Mouse (Mus musculus) layer of hippocampus, adult 2 months (tissue): ENCODE data around the gene Mmab. TPM values are rescaled to one million over a fixed set of nuclear protein-coding genes. Genes with fewer than 3 reads are reported as not detected.

Experiments
- DNase-seq, 2 experiments: peaks; one replicate each; pipeline ENCODE4 v3.0.0; 2022; ENCODE audit warnings: low spot score in 2 of 2
- H3K27ac ChIP-seq: fragments of 200-600 bp; 2 replicates; pipeline ENCODE4 v1.8.1; 2022
- H3K4me3 ChIP-seq: fragments of 200-600 bp; 2 replicates; pipeline ENCODE4 v1.8.1; 2022; ENCODE audit warnings: mild to moderate bottlenecking
- CTCF ChIP-seq: fragments of 200-600 bp; conservative IDR thresholded peaks from 2 replicates; pipeline ENCODE4 v1.8.1; 2022; ENCODE audit warnings: antibody characterized with exemption, mild to moderate bottlenecking, moderate library complexity
- total RNA-seq, 2 experiments: library from RNA; stranded (reverse); gene quantifications; 2 replicates each; pipeline ENCODE4 v1.2.3; 2021

The Mmab gene
- total RNA-seq, 2 experiments from 2014 or later: 18.6 to 20.4 TPM

GRCm38 (mm10) chr5:114462067-114463040 is 18.5 kb upstream of the Mmab start:
- no peak for TF ChIP-seq CTCF
- no peak for DNase-seq
- no peak overlapping the region for H3K4me3 ChIP-seq
- no peak overlapping the region for H3K27ac ChIP-seq

GRCm38 (mm10) chr5:114461238-114461637 is 17.4 kb upstream of the Mmab start:
- Histone ChIP-seq H3K4me3 (no peak overlapping the region), H3K27ac (no peak overlapping the region)
- TF ChIP-seq CTCF: peak; percentile 84
- peak; percentile 69 to 85 for DNase-seq

- DNase-seq: no peak
- TF ChIP-seq CTCF: no peak
- H3K4me3 ChIP-seq: no peak overlapping the region
- H3K27ac ChIP-seq: no peak overlapping the region
Measured at GRCm38 (mm10) chr5:114456995-114457605, 13.2 kb upstream of the Mmab start.

GRCm38 (mm10) chr5:114456287-114456686 is 12.4 kb upstream of the Mmab start:
- TF ChIP-seq CTCF: 0 out of 2 replicates have a peak, but pooled peaks have one; percentile 12
- DNase-seq: no peak
- Histone ChIP-seq H3K4me3 (no peak overlapping the region), H3K27ac (no peak overlapping the region)

- no peak overlapping the region for H3K27ac ChIP-seq
- DNase-seq: no peak
- no peak for TF ChIP-seq CTCF
- no peak overlapping the region for H3K4me3 ChIP-seq
Measured at GRCm38 (mm10) chr5:114449011-114449410, 5.2 kb upstream of the Mmab start.

- TF ChIP-seq CTCF: no peak
- H3K4me3 ChIP-seq: peak overlapping the region; percentile 77
- H3K27ac ChIP-seq: peak overlapping the region; percentile 78; the same call in 1 of the 2 replicates
- DNase-seq: no peak
Measured at GRCm38 (mm10) chr5:114444368-114444692, 470 bp upstream of the Mmab start.

- H3K27ac ChIP-seq: no peak overlapping the region
- no peak overlapping the region for H3K4me3 ChIP-seq
- no peak for DNase-seq
- no peak for TF ChIP-seq CTCF
Measured at GRCm38 (mm10) chr5:114435588-114435987, 8.3 kb downstream of the Mmab start.

GRCm38 (mm10) chr5:114434359-114434758 is 9.5 kb downstream of the Mmab start:
- Histone ChIP-seq H3K4me3 (no peak overlapping the region), H3K27ac (no peak overlapping the region)
- no peak for DNase-seq
- TF ChIP-seq CTCF: no peak

- DNase-seq: no peak
- no peak overlapping the region for H3K27ac ChIP-seq
- H3K4me3 ChIP-seq: no peak overlapping the region
- no peak for TF ChIP-seq CTCF
Measured at GRCm38 (mm10) chr5:114429781-114430180, 14.1 kb downstream of the Mmab start.

- no peak for DNase-seq
- H3K27ac ChIP-seq: no peak overlapping the region
- no peak for TF ChIP-seq CTCF
- H3K4me3 ChIP-seq: no peak overlapping the region
Measured at GRCm38 (mm10) chr5:114428621-114429020, 15.2 kb downstream of the Mmab start.

GRCm38 (mm10) chr5:114426732-114427131 is 17.1 kb downstream of the Mmab start:
- H3K27ac ChIP-seq: no peak overlapping the region
- TF ChIP-seq CTCF: no peak
- no peak for DNase-seq
- H3K4me3 ChIP-seq: no peak overlapping the region

- no peak for DNase-seq
- Histone ChIP-seq H3K4me3 (no peak overlapping the region), H3K27ac (no peak overlapping the region)
- TF ChIP-seq CTCF: no peak
Measured at GRCm38 (mm10) chr5:114423961-114424360, 19.9 kb downstream of the Mmab start.

GRCm38 (mm10) chr5:114422591-114422990 is 21.3 kb downstream of the Mmab start:
- TF ChIP-seq CTCF: no peak
- Histone ChIP-seq H3K27ac (no peak overlapping the region), H3K4me3 (no peak overlapping the region)
- DNase-seq: no peak
